Mouse (Mus musculus): Measurements from ENCODE around the gene Chd3.

- TF ChIP-seq CTCF (IDR thresholded peaks at IDR 0.05; ENCODE audit: low read depth) (no peak), EP300 (IDR thresholded peaks at IDR 0.05; ENCODE audit: low read depth) (no peak)
Measured at GRCm38 (mm10) chr11:69382478-69383105, 13.4 kb upstream of the Chd3 start.

All from heart, postnatal 0 days (tissue).